Mouse (Mus musculus) olfactory bulb, adult 2 months (tissue): ENCODE measurements around the gene Lbp.

Experiments
- CTCF ChIP-seq: fragments of 200-500 bp; IDR thresholded peaks from 2 replicates; pipeline ENCODE4 v1.5.1; 2012; ENCODE audit warnings: low read depth, mild to moderate bottlenecking, low read length, moderate library complexity; ENCODE audit not compliant: insufficient read depth
- POLR2A ChIP-seq: fragments of 200-500 bp; IDR thresholded peaks from 2 replicates; pipeline ENCODE4 v1.6.1; 2012; ENCODE audit warnings: mild to moderate bottlenecking, low read depth, low read length, moderate library complexity; ENCODE audit not compliant: insufficient read depth

DNA sequence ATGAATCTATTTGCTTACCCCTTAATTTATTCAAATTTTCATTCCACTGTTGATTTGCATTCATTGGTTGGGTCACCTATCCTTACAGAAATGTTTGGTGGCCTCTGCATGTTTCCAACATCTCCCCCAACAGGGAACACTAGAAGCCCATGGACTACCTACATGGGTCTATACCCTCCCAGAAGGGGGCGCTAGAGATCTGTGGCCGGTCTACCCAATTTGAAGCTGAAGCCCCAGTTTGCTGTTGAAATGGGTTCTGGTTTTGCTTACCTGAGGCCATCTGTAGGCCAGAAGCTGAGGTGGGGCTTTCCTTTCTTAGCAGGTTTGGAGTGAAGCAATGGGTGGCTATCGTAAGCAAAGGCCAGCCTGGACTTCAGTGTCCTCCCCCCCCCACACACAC lies 30.9 kb upstream of the Lbp start:
- no peak for TF ChIP-seq CTCF
- no peak for TF ChIP-seq POLR2A
